Mouse (Mus musculus) embryo, embryonic 9.5 days (tissue): ENCODE results near the gene Tgm1.

Experiments
- DNase-seq: peaks from one replicate; pipeline ENCODE4 v3.0.0-alpha.2; 2017; ENCODE audit errors: extremely low spot score

Gene Tgm1

GRCm38 (mm10) chr14:55713729-55714122, at the start of gene Tgm1:
Tgm1 (minus strand) TSS chr14:55713926.
- no peak for DNase-seq

GRCm38 (mm10) chr14:55763166-55763565, 49.4 kb upstream of the Tgm1 start:
- no peak for DNase-seq

GRCm38 (mm10) chr14:55762001-55762821, 48.5 kb upstream of the Tgm1 start:
- peak; percentile 78 for DNase-seq

- DNase-seq, result no peak
Observed at GRCm38 (mm10) chr14:55761163-55761562, 47.4 kb upstream of the Tgm1 start, which contains the start of gene Ltb4r2. Ltb4r2 (plus strand) TSS chr14:55761428.

- DNase-seq, result peak; percentile 85
Observed at GRCm38 (mm10) chr14:55760156-55760555, 46.4 kb upstream of the Tgm1 start.

GRCm38 (mm10) chr14:55758363-55758784, 44.6 kb upstream of the Tgm1 start, which contains the start of gene Cideb:
Cideb (minus strand) TSS chr14:55758458.
- peak; percentile 65 for DNase-seq

- no peak for DNase-seq
Observed at GRCm38 (mm10) chr14:55757566-55757965, 43.8 kb upstream of the Tgm1 start.

GRCm38 (mm10) chr14:55747051-55747847, 33.5 kb upstream of the Tgm1 start:
- DNase-seq, result no peak

GRCm38 (mm10) chr14:55745861-55746237, 32.1 kb upstream of the Tgm1 start:
- no peak for DNase-seq

- peak; percentile 98 for DNase-seq
Observed at GRCm38 (mm10) chr14:55745180-55745860, 31.6 kb upstream of the Tgm1 start, which contains the start of the genes Dhrs1 and Nop9. Dhrs1 (minus strand) TSS chr14:55745690. Nop9 (plus strand) TSS chr14:55745693.

- DNase-seq, result peak; percentile 86
Observed at GRCm38 (mm10) chr14:55743711-55744110, 30.0 kb upstream of the Tgm1 start.

- no peak for DNase-seq
Observed at GRCm38 (mm10) chr14:55737086-55737687, 23.5 kb upstream of the Tgm1 start.

GRCm38 (mm10) chr14:55735758-55736157, 22.0 kb upstream of the Tgm1 start:
- no peak for DNase-seq

- no peak for DNase-seq
Observed at GRCm38 (mm10) chr14:55735334-55735733, 21.6 kb upstream of the Tgm1 start.

- no peak for DNase-seq
Observed at GRCm38 (mm10) chr14:55734869-55735268, 21.1 kb upstream of the Tgm1 start.

- DNase-seq, result no peak
Observed at GRCm38 (mm10) chr14:55733889-55734288, 20.2 kb upstream of the Tgm1 start.

GRCm38 (mm10) chr14:55730531-55731032, 16.9 kb upstream of the Tgm1 start:
- DNase-seq, result no peak

GRCm38 (mm10) chr14:55730116-55730515, 16.4 kb upstream of the Tgm1 start:
- DNase-seq, result no peak

GRCm38 (mm10) chr14:55727889-55728685, 14.4 kb upstream of the Tgm1 start:
- no peak for DNase-seq

- no peak for DNase-seq
Observed at GRCm38 (mm10) chr14:55726261-55726660, 12.5 kb upstream of the Tgm1 start.
